Mouse (Mus musculus) E14TG2a.4 (cell line): ENCODE results near the gene Gm597.

Experiments
- CTCF ChIP-seq: conservative IDR thresholded peaks from 2 replicates; pipeline ENCODE4 v1.5.1; 2014; ENCODE audit warnings: low read length
- POU5F1 ChIP-seq: IDR thresholded peaks from 2 replicates; pipeline ENCODE4 v1.6.1; 2014; ENCODE audit warnings: low read length, borderline replicate concordance

GRCm38 (mm10) chr1:28800881-28801280, 20.8 kb upstream of the Gm597 start:
- no peak for TF ChIP-seq CTCF
- no peak for TF ChIP-seq POU5F1
